Mouse (Mus musculus) B cell, adult (primary cell): ENCODE data around the gene Ankrd24. TPM values are rescaled to one million over a fixed set of nuclear protein-coding genes. Genes with fewer than 3 reads are reported as not detected.

Experiments used
- total RNA-seq: library from RNA; stranded (reverse); gene quantifications from 4 replicates; pipeline ENCODE4 v1.2.4, GENCODE M21; 2023; ENCODE audit not compliant: inconsistent age

Ankrd24 gene
- total RNA-seq: 2.6 to 3.3 TPM (median 2.7 TPM) in 4 replicates

DNA sequence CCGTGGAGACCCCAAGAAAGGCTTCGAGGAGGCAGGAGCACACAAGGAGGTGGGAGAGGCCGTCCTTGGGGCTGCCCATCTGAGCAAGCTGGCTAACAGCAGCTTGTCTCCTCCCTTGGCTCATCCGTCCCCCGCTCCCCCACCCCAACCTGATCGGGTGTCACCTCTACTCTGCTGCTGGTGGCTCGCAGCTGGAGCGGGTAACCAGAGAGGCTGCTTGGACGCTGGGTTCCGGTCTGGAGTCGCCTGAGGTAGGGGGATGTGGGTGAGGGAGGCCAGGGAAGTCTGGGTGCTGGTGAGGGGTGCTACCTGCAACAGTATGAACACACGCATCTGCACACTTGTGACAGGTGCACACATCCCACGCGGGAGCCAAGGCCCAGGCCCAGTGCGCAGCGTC is at the start of gene Ankrd24:
Gene Ankrd24 (plus strand): TSS at position 151 of the 400 bp plus-strand sequence.

DNA sequence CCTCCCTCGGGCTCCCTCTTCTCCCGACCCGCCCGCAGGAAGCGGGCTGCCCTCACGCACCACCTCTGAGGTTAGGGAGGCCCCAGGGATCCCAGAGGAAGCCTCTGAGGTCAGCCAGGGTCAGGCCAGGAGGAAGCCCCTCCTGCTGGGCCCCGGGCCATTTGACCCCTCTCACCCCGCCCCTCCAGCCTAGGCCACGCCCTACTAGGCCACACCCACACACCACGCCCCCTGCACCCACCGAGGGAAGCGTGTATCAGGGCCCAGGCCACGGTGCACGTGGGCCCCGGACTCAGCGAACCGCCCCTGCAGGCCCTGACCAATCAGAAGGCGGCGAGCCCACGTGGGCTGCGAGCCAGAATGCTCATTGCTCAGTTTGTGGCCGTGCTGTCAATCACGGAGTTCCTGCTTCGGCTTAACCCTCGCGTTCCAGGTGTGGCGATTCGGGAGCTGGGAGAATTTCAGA is 27.6 kb upstream of the Ankrd24 start, which contains the start of gene Tle6:
Gene Tle6 (minus strand): TSS at position 336 of the 466 bp plus-strand sequence.

DNA sequence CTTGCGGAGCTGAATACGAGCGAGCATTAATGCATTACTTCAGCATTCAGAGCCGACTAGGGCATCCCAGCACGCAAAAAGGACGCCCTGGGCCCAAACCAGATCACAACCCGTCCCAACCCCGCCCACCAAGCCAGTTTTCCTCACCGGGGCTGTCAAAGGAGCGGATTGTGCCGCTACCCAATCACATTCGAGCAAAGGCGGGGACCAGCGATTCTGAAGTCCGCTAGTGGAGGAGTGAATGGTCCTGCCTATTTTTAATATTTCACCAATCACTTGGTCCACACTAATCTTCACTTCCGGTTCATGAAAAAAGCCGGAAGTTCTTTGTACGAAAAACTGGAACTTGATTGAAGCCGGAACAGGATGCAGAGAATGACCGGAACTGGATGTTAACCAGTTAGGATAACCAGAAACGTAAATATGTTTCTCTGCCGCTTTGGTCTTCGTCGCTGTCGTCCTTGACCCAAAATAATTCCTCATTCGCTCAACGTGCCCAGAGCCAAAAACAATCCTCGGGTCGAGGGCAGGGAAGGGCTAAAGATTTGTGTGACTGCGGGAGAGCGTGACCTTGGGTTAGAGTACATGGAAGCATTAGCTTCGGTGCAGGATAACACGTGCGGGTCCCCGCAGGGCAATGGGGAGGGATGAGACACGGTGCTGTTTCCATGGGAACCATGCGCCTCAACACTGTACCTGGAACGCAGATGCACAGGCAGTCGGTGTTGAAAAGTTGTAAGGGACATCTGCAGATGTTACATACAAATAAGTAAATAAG is 22.2 kb upstream of the Ankrd24 start, which contains the start of gene BC025920:
Gene BC025920 (plus strand): TSS at position 297 of the 778 bp plus-strand sequence.

DNA sequence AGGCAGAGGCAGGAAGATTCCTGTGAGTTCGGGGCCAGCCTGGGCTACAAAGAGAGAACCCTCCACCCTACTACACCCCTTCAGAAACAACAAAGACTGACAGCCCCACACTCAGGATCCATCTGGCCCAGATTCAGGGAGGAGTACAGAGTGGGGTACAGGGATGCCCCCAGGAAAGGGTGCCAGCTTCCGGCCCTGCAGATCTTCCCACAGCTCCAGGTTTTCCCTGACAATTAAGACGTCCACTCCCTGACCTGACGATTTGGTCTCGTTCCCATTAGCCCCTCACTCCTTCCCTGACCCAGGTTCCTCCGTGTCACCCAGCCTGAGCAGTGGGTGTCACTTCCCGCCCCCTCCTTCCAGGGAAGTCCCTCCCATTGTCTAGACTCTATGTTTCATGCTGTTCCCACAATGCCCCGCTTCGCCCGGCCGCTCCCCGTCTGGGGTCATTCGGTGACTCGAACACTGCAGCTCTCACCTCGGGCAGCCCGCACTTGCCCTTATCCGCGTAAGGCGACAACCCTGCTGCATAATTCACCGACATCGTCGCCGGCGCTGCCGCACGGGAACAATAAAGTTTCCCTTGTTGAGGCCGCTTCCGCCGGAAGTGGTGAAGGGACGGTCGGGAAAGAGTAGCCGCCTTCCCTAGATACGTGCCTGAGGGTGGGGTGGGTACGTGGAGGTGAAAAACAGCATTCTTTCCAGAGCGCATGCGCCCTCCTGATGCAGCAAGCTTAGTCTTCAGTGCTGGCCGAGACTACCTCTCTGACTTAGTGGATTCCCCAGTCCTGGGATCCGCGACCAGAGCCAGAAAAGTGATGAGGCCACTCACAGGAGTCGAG is 1.1 kb upstream of the Ankrd24 start, which contains the start of gene Sirt6:
Gene Sirt6 (minus strand): TSS at position 804 of the 842 bp plus-strand sequence.

DNA sequence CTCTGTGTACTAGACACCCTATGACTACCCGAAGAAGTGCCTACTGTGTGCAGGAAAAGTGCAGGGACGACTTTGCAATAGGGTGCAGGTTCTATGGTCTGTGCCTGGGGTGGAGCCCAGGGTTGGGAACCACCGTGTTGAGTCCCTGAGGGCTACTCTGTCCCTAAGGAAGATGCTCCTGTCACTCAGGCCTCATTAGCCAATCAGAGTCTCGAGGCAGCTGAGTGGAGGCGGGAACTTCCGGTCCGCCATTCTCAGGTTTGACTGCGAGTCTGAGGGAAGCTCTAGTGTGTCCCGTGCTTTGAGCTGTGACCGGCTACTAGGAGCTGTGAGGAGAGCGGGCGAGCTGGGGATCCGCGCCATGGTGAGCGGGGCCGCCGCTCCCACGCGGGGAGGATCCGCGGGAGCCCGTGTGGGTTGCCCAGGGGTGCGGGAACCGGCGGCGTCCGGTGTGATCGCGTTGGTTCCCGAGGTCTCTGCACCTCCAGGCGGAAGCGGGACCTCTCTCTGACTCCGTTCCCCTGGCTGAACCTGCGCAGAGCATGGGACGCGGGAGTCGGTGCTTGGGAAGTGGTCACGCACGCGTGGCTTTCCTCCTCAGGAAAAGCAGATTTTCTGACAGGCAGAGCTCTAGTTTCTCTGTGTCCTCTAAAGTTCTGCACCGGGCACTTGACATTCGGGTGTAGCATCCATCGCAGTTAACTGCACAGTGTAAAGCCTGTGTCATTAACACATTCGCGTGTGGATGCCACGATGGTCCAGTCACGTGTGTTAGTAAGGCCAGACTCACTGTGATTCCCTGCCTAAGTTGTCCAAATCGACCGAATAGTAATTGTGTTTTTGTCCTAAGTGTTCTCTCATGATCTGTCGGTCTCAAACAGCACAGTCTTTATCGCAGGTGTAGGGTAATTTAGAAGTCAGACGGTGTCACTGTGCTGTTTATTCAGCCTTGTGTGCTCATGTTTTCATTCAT is 20.7 kb downstream of the Ankrd24 start, which contains the start of gene Gm10778:
Gene Gm10778 (plus strand): TSS at position 257 of the 973 bp plus-strand sequence.

Other genes with a start within 250 kb of the Ankrd24 start
- 33.2 to 44.7 TPM (median 38.4 TPM) in 4 replicates for gene Dohh, start 244.1 kb upstream of the Ankrd24 start, total RNA-seq
- 1.4 to 2.8 TPM (median 1.9 TPM) in 4 replicates for gene Gm48551, start 244.1 kb upstream of the Ankrd24 start, total RNA-seq
- gene Gm48552, start 239.5 kb upstream of the Ankrd24 start, total RNA-seq: 1.8 to 11.0 TPM (median 4.5 TPM) in 4 replicates
- 4.3 to 7.4 TPM (median 6.4 TPM) in 4 replicates for gene Smim24, start 235.5 kb upstream of the Ankrd24 start, total RNA-seq
- gene Nfic, start 172.9 kb upstream of the Ankrd24 start, total RNA-seq: 15.2 to 21.2 TPM (median 16.2 TPM) in 4 replicates
- gene Celf5, start 145.8 kb upstream of the Ankrd24 start, total RNA-seq: 0.13 TPM in 1 of 4 replicates, not detected in the others
- gene Ncln, start 132.1 kb upstream of the Ankrd24 start, total RNA-seq: 110 to 118 TPM (median 115 TPM) in 4 replicates
- 50.5 to 55.7 TPM (median 53.1 TPM) in 4 replicates for gene S1pr4, start 128.4 kb upstream of the Ankrd24 start, total RNA-seq
- 5.7 to 6.9 TPM (median 6.4 TPM) in 4 replicates for gene Gna15, start 104.3 kb upstream of the Ankrd24 start, total RNA-seq
- 21.6 to 29.7 TPM (median 24.6 TPM) in 4 replicates for gene Gna11, start 83.3 kb upstream of the Ankrd24 start, total RNA-seq
- 319 to 355 TPM (median 326 TPM) in 4 replicates for gene Aes, start 69.1 kb upstream of the Ankrd24 start, total RNA-seq
- 4.0 to 6.9 TPM (median 4.3 TPM) in 4 replicates for gene Tle2, start 54.0 kb upstream of the Ankrd24 start, total RNA-seq
- 0.74 to 1.9 TPM (median 1.7 TPM) in 3 of 4 replicates, not detected in the other for gene Tle6, start 27.5 kb upstream of the Ankrd24 start, total RNA-seq
- 2.0 to 4.7 TPM (median 2.9 TPM) in 4 replicates for gene BC025920, start 22.3 kb upstream of the Ankrd24 start, total RNA-seq
- gene Sirt6, start 743 bp upstream of the Ankrd24 start, total RNA-seq: 18.6 to 26.0 TPM (median 23.9 TPM) in 4 replicates
- 1.5 to 2.7 TPM (median 2.1 TPM) in 4 replicates for gene Gm10778, start 20.5 kb downstream of the Ankrd24 start, total RNA-seq
- 7.6 to 12.4 TPM (median 8.3 TPM) in 4 replicates for gene Zfp433, start 76.3 kb downstream of the Ankrd24 start, total RNA-seq
- gene Gm3055, start 142.6 kb downstream of the Ankrd24 start, total RNA-seq: 4.6 to 12.7 TPM (median 5.9 TPM) in 4 replicates
- 1.2 to 2.5 TPM (median 2.0 TPM) in 4 replicates for gene Gm4767, start 183.6 kb downstream of the Ankrd24 start, total RNA-seq
- gene Gm32687, start 235.4 kb downstream of the Ankrd24 start, total RNA-seq: 3.5 to 4.8 TPM (median 4.3 TPM) in 4 replicates